Mouse (Mus musculus): ENCODE measurements at regions not wholly inside any gene's neighbourhood (a gene's known extent, or its start where the extent isn't known, plus 50 kb on each side); places are given as distances from the start of the nearest gene placed in this dataset.
A peak's percentile ranks its signal among the peaks of the same experiment; 100 is the strongest.

DNA sequence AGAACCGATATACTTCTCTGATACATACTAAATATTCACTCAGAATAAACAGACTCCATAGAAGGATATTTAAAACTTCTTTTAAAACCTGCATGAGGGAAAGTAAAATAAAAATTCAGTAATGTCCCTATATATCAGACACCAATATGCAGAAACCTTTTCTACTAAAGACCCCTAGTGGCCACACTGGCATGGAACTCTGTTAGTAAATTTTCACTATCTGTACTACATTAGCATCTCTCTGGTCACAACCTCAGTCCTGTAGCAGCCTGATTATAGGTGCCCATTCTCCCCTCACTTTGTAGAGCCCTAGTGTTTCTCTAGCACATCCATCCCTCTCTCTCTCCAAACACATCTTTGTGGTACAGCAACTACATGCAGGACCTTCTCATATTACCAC lies 970.3 kb downstream of the Cdh11 start:
- DNase-seq = no peak

DNA sequence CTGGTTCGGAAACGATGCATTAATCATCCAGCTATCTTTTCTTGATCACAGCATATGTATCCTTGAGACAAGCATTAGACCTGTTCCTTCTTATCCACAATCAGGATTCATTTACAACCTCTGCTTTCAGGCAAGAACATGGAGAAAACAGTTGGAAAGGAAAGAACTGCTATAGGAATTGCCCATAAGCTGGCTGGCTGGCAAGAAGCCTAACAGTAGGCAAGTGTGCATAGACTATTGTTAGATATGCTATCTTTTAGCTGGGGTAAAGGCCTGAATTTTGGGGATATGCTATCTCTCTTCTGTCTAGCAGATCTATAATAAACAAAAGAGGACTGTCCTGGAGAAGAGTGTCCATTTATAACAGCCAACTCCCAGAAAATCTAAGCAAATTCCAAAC lies 981.9 kb downstream of the Cdh11 start:
- peak; percentile 36 for DNase-seq

GRCm38 (mm10) chr8:101802119-101802518 lies 983.3 kb downstream of the Cdh11 start:
- DNase-seq = no peak

DNA sequence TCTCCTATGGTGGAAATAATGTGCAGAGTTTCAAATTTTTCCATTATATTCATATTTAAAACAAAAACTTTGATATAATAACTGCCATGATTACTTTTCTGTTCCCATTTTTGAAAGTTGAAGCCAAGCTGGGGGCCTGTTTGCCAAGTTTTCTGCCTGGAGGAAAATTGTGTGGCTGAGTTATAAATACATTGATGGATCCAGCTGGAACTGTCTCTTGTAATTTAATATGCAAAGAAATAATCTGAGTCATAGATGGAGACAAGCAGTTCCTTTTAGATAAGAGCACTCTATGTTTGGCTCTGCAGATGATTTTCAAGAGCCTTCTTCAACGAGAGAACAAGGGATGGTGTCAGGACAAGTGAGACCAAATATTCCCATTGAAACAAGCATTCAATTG lies 994.7 kb downstream of the Cdh11 start:
- peak; percentile 34 for DNase-seq

GRCm38 (mm10) chr8:101786876-101787275 lies 998.6 kb downstream of the Cdh11 start:
- no peak for DNase-seq

DNA sequence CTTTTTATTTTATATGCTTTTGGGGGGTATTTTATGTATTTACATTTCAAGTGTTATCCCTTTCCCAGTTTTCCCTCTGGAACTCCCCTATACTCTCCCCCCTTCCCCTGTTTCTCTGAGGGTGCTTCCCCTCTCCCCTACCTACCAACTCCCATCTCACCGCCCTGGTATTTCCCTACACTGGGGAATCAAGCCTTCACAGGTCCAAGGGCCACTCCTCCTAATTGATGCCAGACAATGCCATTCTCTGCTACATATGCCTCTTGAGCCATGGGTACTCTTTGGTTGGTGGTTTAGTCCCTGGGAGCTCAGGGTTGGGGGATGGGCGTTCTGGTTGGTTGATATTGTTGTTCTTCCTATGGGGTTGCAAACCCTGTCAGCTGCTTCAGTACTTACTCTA lies 1002.9 kb downstream of the Cdh11 start:
- no peak for DNase-seq

GRCm38 (mm10) chr8:101781942-101782341 lies 1003.5 kb downstream of the Cdh11 start:
- DNase-seq = no peak

GRCm38 (mm10) chr8:101779966-101780365 lies 1005.5 kb downstream of the Cdh11 start:
- DNase-seq = peak; percentile 6

DNA sequence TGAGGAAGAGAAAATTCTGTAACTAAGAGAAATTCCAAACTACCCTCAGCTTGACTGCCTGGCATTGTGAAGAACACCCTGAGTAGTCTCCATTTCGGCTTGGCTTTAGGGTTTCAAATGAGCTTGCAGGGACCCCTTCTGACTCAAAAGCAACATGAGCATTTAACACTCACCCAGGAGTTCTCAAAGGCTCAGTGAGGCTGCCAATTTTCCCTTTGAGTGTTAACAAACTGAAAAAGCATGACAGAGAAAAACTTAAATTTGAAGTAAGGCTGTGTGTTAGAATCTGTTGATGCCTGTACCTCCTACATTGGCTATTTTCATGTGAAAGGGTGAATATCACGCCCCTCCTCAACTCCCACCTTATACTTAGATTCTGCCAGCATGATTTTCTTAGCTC lies 1017.9 kb downstream of the Cdh11 start:
- DNase-seq = peak; percentile 15
